Mouse (Mus musculus): Measurements from ENCODE around the gene Olfr204. TPM values are rescaled to one million over a fixed set of nuclear protein-coding genes. Genes with fewer than 3 reads are reported as not detected.
"Not testable (repeated sequence)": the region's sequence is repeated elsewhere in the genome, so short reads cannot be mapped to it uniquely, and the experiment has no call there.

Gene Olfr204
- polyA plus RNA-seq (2015; fragmentation: Nextera tagmentation; extraction: Ambion mirVana) = not detected in 2 replicates

- no peaks in the 10 kb centered on the region for H3K27me3 ChIP-seq (replicated peaks)
- H3K9ac ChIP-seq (replicated peaks) = no peak within 1 kb of the TSS
- H3K4me3 ChIP-seq (replicated peaks) = no peak within 1 kb of the TSS
- no peak for ATAC-seq (ENCODE audit: low FRiP score)
- no peaks in the 10 kb centered on the region for H3K36me3 ChIP-seq
- no peak within 1 kb of the TSS for H3K4me2 ChIP-seq
- H3K9me3 ChIP-seq (replicated peaks) = no peaks in the 10 kb centered on the region
- no peaks in the 10 kb centered on the region for H3K4me1 ChIP-seq
- H3K27ac ChIP-seq (replicated peaks) = no peak within 1 kb of the TSS
Measured at GRCm38 (mm10) chr16:59318148-59318547, at the start of gene Olfr204. Gene Olfr204 (minus strand): TSS chr16:59318248.

- Histone ChIP-seq H3K9me3 (replicated peaks) (no peaks in the 10 kb centered on the region), H3K27ac (replicated peaks) (no peak within 1 kb of the TSS), H3K4me2 (no peak within 1 kb of the TSS), H3K27me3 (replicated peaks) (no peaks in the 10 kb centered on the region), H3K4me1 (no peaks in the 10 kb centered on the region), H3K9ac (replicated peaks) (no peak within 1 kb of the TSS), H3K36me3 (no peaks in the 10 kb centered on the region), H3K4me3 (replicated peaks) (no peak within 1 kb of the TSS)
- 89% methylated on average over 2 of the region's 2 CpGs for WGBS
- no peak for ATAC-seq (ENCODE audit: low FRiP score)
Measured at GRCm38 (mm10) chr16:59363893-59364292, 45.8 kb upstream of the Olfr204 start, which contains the start of gene Olfr209. Gene Olfr209 (minus strand): TSS chr16:59363993.

- no peaks in the 10 kb centered on the region for H3K36me3 ChIP-seq
- H3K27ac ChIP-seq (replicated peaks) = no peak within 1 kb of the TSS
- no peaks in the 10 kb centered on the region for H3K9me3 ChIP-seq (replicated peaks)
- no peak within 1 kb of the TSS for H3K4me2 ChIP-seq
- no peak within 1 kb of the TSS for H3K4me3 ChIP-seq (replicated peaks)
- H3K9ac ChIP-seq (replicated peaks) = no peak within 1 kb of the TSS
- no peaks in the 10 kb centered on the region for H3K27me3 ChIP-seq (replicated peaks)
- H3K4me1 ChIP-seq = no peaks in the 10 kb centered on the region
- no peak for ATAC-seq (ENCODE audit: low FRiP score)
- WGBS = 88% methylated on average over 1 of the region's 1 CpGs
Measured at GRCm38 (mm10) chr16:59349146-59349545, 31.1 kb upstream of the Olfr204 start, which contains the start of gene Olfr206. Gene Olfr206 (minus strand): TSS chr16:59349246.

GRCm38 (mm10) chr16:59331038-59331437 lies 13.0 kb upstream of the Olfr204 start, which contains the start of gene Olfr205:
Gene Olfr205 (minus strand): TSS chr16:59331138.
- H3K36me3 ChIP-seq = no peaks in the 10 kb centered on the region
- H3K9me3 ChIP-seq (replicated peaks) = 0 out of 2 replicates have a peak, but pooled peaks cover 2% of the 10 kb centered on the region
- H3K27ac ChIP-seq (replicated peaks) = no peak within 1 kb of the TSS
- no peak for ATAC-seq (ENCODE audit: low FRiP score)
- no peaks in the 10 kb centered on the region for H3K27me3 ChIP-seq (replicated peaks)
- H3K9ac ChIP-seq (replicated peaks) = no peak within 1 kb of the TSS
- no peak within 1 kb of the TSS for H3K4me2 ChIP-seq
- no peaks in the 10 kb centered on the region for H3K4me1 ChIP-seq
- no peak within 1 kb of the TSS for H3K4me3 ChIP-seq (replicated peaks)

- H3K9me3 ChIP-seq (replicated peaks); H3K27me3 ChIP-seq (replicated peaks); H3K27ac ChIP-seq (replicated peaks); H3K36me3 ChIP-seq; ATAC-seq (ENCODE audit: low FRiP score); H3K4me2 ChIP-seq; H3K4me3 ChIP-seq (replicated peaks); H3K4me1 ChIP-seq; H3K9ac ChIP-seq (replicated peaks): not testable (repeated sequence)
- WGBS = 59% methylated on average over 1 of the region's 1 CpGs
Measured at GRCm38 (mm10) chr16:59323262-59323661, 5.2 kb upstream of the Olfr204 start.

GRCm38 (mm10) chr16:59298581-59298980 lies 19.5 kb downstream of the Olfr204 start, which contains the start of gene Olfr203:
Gene Olfr203 (plus strand): TSS chr16:59298881.
- H3K27ac ChIP-seq (replicated peaks) = no peak within 1 kb of the TSS
- no peaks in the 10 kb centered on the region for H3K9me3 ChIP-seq (replicated peaks)
- no peak within 1 kb of the TSS for H3K4me3 ChIP-seq (replicated peaks)
- no peaks in the 10 kb centered on the region for H3K4me1 ChIP-seq
- WGBS = 85% methylated on average over 2 of the region's 2 CpGs
- H3K4me2 ChIP-seq = no peak within 1 kb of the TSS
- no peak for ATAC-seq (ENCODE audit: low FRiP score)
- H3K27me3 ChIP-seq (replicated peaks) = no peaks in the 10 kb centered on the region
- H3K9ac ChIP-seq (replicated peaks) = no peak within 1 kb of the TSS
- no peaks in the 10 kb centered on the region for H3K36me3 ChIP-seq

GRCm38 (mm10) chr16:59287576-59287975 lies 30.5 kb downstream of the Olfr204 start:
- not testable (repeated sequence) for H3K4me3 ChIP-seq (replicated peaks); H3K27me3 ChIP-seq (replicated peaks); H3K4me2 ChIP-seq; H3K9me3 ChIP-seq (replicated peaks); H3K4me1 ChIP-seq; H3K9ac ChIP-seq (replicated peaks); H3K36me3 ChIP-seq; ATAC-seq (ENCODE audit: low FRiP score); H3K27ac ChIP-seq (replicated peaks)
- WGBS = 82% methylated on average over 9 of the region's 9 CpGs

GRCm38 (mm10) chr16:59286693-59287092 lies 31.4 kb downstream of the Olfr204 start, which contains the start of gene Olfr202:
Gene Olfr202 (minus strand): TSS chr16:59286793.
- Histone ChIP-seq H3K4me2 (no peak within 1 kb of the TSS), H3K27me3 (replicated peaks) (no peaks in the 10 kb centered on the region), H3K9ac (replicated peaks) (no peak within 1 kb of the TSS), H3K4me3 (replicated peaks) (no peak within 1 kb of the TSS), H3K4me1 (no peaks in the 10 kb centered on the region), H3K36me3 (no peaks in the 10 kb centered on the region), H3K27ac (replicated peaks) (no peak within 1 kb of the TSS), H3K9me3 (replicated peaks) (no peaks in the 10 kb centered on the region)
- ATAC-seq (ENCODE audit: low FRiP score) = no peak
- WGBS = 91% methylated on average over 1 of the region's 1 CpGs

- Histone ChIP-seq H3K9me3 (replicated peaks) (no peaks in the 10 kb centered on the region), H3K4me3 (replicated peaks) (no peak overlapping the region), H3K4me2 (no peak overlapping the region), H3K9ac (replicated peaks) (no peak overlapping the region), H3K27me3 (replicated peaks) (no peaks in the 10 kb centered on the region), H3K4me1 (no peaks in the 10 kb centered on the region), H3K36me3 (no peaks in the 10 kb centered on the region), H3K27ac (replicated peaks) (no peak overlapping the region)
- no peak for ATAC-seq (ENCODE audit: low FRiP score)
- 79% methylated on average over 1 of the region's 1 CpGs for WGBS
Measured at GRCm38 (mm10) chr16:59283476-59283875, 34.6 kb downstream of the Olfr204 start.

- H3K36me3 ChIP-seq = no peaks in the 10 kb centered on the region
- H3K27ac ChIP-seq (replicated peaks) = no peak overlapping the region
- H3K27me3 ChIP-seq (replicated peaks) = no peaks in the 10 kb centered on the region
- no peak overlapping the region for H3K4me2 ChIP-seq
- no peaks in the 10 kb centered on the region for H3K4me1 ChIP-seq
- no peak overlapping the region for H3K4me3 ChIP-seq (replicated peaks)
- 81% methylated on average over 3 of the region's 3 CpGs for WGBS
- no peak for ATAC-seq (ENCODE audit: low FRiP score)
- no peak overlapping the region for H3K9ac ChIP-seq (replicated peaks)
- no peaks in the 10 kb centered on the region for H3K9me3 ChIP-seq (replicated peaks)
Measured at GRCm38 (mm10) chr16:59280542-59280941, 37.5 kb downstream of the Olfr204 start.

GRCm38 (mm10) chr16:59272532-59272931 lies 45.5 kb downstream of the Olfr204 start, which contains the start of gene Olfr201:
Gene Olfr201 (minus strand): TSS chr16:59272632.
- H3K36me3 ChIP-seq; H3K4me2 ChIP-seq; H3K27ac ChIP-seq (replicated peaks); H3K27me3 ChIP-seq (replicated peaks); H3K9me3 ChIP-seq (replicated peaks); H3K9ac ChIP-seq (replicated peaks); H3K4me3 ChIP-seq (replicated peaks); ATAC-seq (ENCODE audit: low FRiP score); H3K4me1 ChIP-seq: not testable (repeated sequence)
- WGBS = 91% methylated on average over 4 of the region's 4 CpGs

- WGBS = 81% methylated on average over 4 of the region's 4 CpGs
- not testable (repeated sequence) for H3K4me2 ChIP-seq; H3K9ac ChIP-seq (replicated peaks); H3K4me3 ChIP-seq (replicated peaks); H3K9me3 ChIP-seq (replicated peaks); H3K4me1 ChIP-seq; ATAC-seq (ENCODE audit: low FRiP score); H3K27me3 ChIP-seq (replicated peaks); H3K36me3 ChIP-seq; H3K27ac ChIP-seq (replicated peaks)
Measured at GRCm38 (mm10) chr16:59269097-59269496, 49.0 kb downstream of the Olfr204 start.

Measured in neural tube, embryonic 15.5 days (tissue).